Mouse (Mus musculus): ENCODE results near the gene Txndc12. TPM values are rescaled to one million over a fixed set of nuclear protein-coding genes. Genes with fewer than 3 reads are reported as not detected.

Txndc12 gene
- polyA plus RNA-seq, 1 experiment = 25.3 TPM

DNA sequence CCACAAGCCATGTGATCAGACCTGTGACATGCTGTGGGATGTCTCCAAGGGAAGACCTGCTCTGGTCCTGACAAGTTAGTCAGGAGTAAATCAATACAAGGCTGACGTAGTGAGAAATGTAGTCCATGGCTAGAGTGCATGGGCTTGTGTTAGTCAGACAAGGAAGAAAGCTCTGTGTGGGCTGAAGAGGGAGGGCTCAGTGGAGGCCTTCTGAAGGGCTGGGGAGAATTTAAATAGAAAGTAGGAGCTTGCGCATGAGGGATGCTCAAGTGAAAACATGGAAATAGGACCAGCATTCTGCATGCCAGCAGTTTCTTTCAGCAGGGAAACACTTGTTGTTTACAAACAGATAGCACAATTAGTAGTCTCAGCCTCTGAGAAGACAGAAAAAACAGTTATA is 30.9 kb upstream of the Txndc12 start:
- Histone ChIP-seq H3K27ac (ENCODE audit: insufficient read depth, low read depth, low read length) (no peak overlapping the region), H3K27me3 (replicated peaks; ENCODE audit: control insufficient read depth, insufficient read depth, low read length) (no peaks in the 10 kb centered on the region), H3K4me1 (ENCODE audit: control insufficient read depth, insufficient read depth, low read length) (no peaks in the 10 kb centered on the region), H3K4me3 (ENCODE audit: insufficient read depth, low read depth, low read length) (no peak overlapping the region), H3K36me3 (ENCODE audit: control insufficient read depth, insufficient read depth, low read length) (no peaks in the 10 kb centered on the region)
- TF ChIP-seq POLR2A (IDR thresholded peaks at IDR 0.05; ENCODE audit: low read depth, low read length) (no peak), CTCF (conservative IDR thresholded peaks at IDR 0.05; ENCODE audit: insufficient read depth, insufficient read length, low read depth, low read length) (no peak)
- no peak for DNase-seq
- 90% methylated on average over 2 of the region's 2 CpGs for WGBS

DNA sequence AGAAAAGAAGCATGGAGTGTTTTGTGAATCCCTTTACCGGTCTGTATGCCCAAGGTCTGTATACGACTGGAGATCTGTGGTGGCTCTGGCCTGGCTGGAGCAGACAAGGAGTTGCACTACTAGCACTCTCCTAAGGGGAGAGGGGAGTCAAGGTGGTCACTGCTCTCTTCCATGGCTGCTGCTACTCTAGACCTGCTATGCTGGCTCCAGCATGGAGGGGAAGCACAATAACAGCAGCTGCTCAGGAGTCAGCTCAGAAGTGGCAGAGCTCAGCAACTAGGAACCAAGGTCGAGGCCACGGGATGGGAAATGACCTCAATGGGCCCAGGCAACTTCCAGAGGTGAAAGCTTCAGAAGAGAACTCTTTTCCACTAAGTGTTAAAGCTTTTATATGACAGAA is 23.3 kb upstream of the Txndc12 start:
- Histone ChIP-seq H3K27me3 (replicated peaks; ENCODE audit: control insufficient read depth, insufficient read depth, low read length) (no peaks in the 10 kb centered on the region), H3K4me1 (ENCODE audit: control insufficient read depth, insufficient read depth, low read length) (no peaks in the 10 kb centered on the region), H3K36me3 (ENCODE audit: control insufficient read depth, insufficient read depth, low read length) (no peaks in the 10 kb centered on the region; the same call in 1 of the 2 replicates), H3K27ac (ENCODE audit: insufficient read depth, low read depth, low read length) (no peak overlapping the region), H3K4me3 (ENCODE audit: insufficient read depth, low read depth, low read length) (no peak overlapping the region)
- DNase-seq = no peak
- TF ChIP-seq POLR2A (IDR thresholded peaks at IDR 0.05; ENCODE audit: low read depth, low read length) (no peak), CTCF (conservative IDR thresholded peaks at IDR 0.05; ENCODE audit: insufficient read depth, insufficient read length, low read depth, low read length) (no peak)
- 64% methylated on average over 4 of the region's 4 CpGs for WGBS

DNA sequence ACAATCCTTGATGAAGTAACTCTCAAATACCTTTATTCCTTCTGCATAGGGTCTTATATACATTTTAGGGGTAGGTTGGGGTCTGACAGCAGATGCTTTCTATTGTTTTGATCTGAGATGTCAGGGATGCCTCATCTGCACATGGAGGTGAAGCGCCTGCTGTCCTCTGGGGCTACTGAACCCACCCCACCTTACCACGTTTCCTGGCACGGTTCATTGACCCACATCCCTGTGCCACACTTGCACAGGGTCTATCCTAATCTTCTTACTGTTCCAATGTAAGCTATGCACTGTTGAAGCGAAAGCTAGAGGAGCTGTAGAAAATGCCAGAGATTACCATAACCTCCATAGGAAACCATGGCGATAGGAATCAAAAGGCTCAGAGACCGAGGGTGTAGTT is 22.9 kb upstream of the Txndc12 start:
- H3K36me3 ChIP-seq (ENCODE audit: control insufficient read depth, insufficient read depth, low read length) = no peaks in the 10 kb centered on the region; the same call in 1 of the 2 replicates
- 63% methylated on average over 6 of the region's 6 CpGs for WGBS
- TF ChIP-seq CTCF (conservative IDR thresholded peaks at IDR 0.05; ENCODE audit: insufficient read depth, insufficient read length, low read depth, low read length) (no peak), POLR2A (IDR thresholded peaks at IDR 0.05; ENCODE audit: low read depth, low read length) (no peak)
- no peaks in the 10 kb centered on the region for H3K4me1 ChIP-seq (ENCODE audit: control insufficient read depth, insufficient read depth, low read length)
- no peak overlapping the region for H3K4me3 ChIP-seq (ENCODE audit: insufficient read depth, low read depth, low read length)
- no peak for DNase-seq
- no peak overlapping the region for H3K27ac ChIP-seq (ENCODE audit: insufficient read depth, low read depth, low read length)
- H3K27me3 ChIP-seq (replicated peaks; ENCODE audit: control insufficient read depth, insufficient read depth, low read length) = no peaks in the 10 kb centered on the region

DNA sequence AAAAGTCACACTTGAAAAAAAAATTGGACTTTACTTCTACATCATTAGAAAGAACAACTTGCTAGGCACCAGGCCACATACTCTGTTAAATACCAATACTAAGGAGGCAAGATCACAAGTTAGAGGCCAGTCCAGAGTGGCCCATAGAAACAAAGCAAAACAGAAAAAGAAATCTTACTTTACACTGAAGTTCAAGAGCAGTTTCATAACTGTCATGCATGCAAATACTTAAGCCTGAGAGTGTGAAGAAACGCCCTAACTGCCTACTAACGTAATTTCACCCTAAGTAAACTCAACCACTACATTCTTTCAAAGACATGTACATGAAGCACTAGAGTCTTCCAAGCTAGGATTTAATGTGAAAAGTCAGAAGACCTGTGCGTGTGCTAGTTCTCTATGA is 8.7 kb upstream of the Txndc12 start:
- WGBS = 89% methylated on average over 3 of the region's 3 CpGs
- no peak for DNase-seq
- Histone ChIP-seq H3K4me1 (ENCODE audit: control insufficient read depth, insufficient read depth, low read length) (no peaks in the 10 kb centered on the region), H3K4me3 (ENCODE audit: insufficient read depth, low read depth, low read length) (no peak overlapping the region), H3K27me3 (replicated peaks; ENCODE audit: control insufficient read depth, insufficient read depth, low read length) (no peaks in the 10 kb centered on the region), H3K36me3 (ENCODE audit: control insufficient read depth, insufficient read depth, low read length) (peaks cover 8% of the 10 kb centered on the region), H3K27ac (ENCODE audit: insufficient read depth, low read depth, low read length) (no peak overlapping the region)
- no peak for TF ChIP-seq POLR2A (IDR thresholded peaks at IDR 0.05; ENCODE audit: low read depth, low read length)
- TF ChIP-seq CTCF (conservative IDR thresholded peaks at IDR 0.05; ENCODE audit: insufficient read depth, insufficient read length, low read depth, low read length) = no peak

DNA sequence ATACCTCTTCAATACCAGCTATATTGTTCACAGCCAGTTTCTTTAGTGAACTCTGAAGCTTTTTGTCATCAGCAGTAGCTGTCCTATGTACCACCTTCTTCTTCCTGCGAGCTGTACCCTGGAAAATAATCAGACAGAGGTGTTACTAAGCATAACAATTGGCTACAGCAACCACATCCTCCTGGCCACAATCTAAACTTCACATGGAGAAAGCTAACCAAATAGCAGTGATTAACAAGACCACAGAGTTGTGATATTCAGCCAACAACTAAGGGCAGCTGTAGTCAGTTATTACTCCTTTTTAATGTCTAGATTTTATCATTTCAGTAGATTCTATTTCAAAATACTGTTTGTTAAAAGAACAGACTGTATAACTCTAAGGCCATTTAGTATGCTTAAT is 8.3 kb upstream of the Txndc12 start:
- no peak overlapping the region for H3K27ac ChIP-seq (ENCODE audit: insufficient read depth, low read depth, low read length)
- H3K4me1 ChIP-seq (ENCODE audit: control insufficient read depth, insufficient read depth, low read length) = no peaks in the 10 kb centered on the region
- H3K4me3 ChIP-seq (ENCODE audit: insufficient read depth, low read depth, low read length) = no peak overlapping the region
- no peak for TF ChIP-seq CTCF (conservative IDR thresholded peaks at IDR 0.05; ENCODE audit: insufficient read depth, insufficient read length, low read depth, low read length)
- no peak for TF ChIP-seq POLR2A (IDR thresholded peaks at IDR 0.05; ENCODE audit: low read depth, low read length)
- H3K27me3 ChIP-seq (replicated peaks; ENCODE audit: control insufficient read depth, insufficient read depth, low read length) = no peaks in the 10 kb centered on the region
- peaks cover 6% of the 10 kb centered on the region for H3K36me3 ChIP-seq (ENCODE audit: control insufficient read depth, insufficient read depth, low read length)
- 90% methylated on average over 1 of the region's 1 CpGs for WGBS
- no peak for DNase-seq

DNA sequence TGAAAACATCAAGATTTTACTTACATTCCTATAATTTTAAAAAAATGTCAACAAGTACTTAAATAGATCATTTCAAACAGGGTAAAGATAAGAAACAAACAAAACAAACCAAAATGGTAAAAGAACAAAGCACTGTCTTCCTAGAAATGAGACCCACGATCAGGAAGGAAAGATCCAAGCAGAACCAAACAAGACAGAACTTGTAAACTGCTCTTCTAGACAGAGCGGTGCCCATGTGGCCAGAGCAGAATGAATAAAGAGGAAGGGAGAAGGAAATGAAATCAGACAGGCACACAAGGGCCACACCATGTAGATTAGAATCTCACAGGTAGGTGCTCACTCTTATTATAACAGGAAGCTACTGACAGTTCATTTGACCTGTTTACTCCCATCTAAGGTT is 7.8 kb upstream of the Txndc12 start:
- WGBS = 76% methylated on average over 2 of the region's 2 CpGs
- no peak for DNase-seq
- TF ChIP-seq POLR2A (IDR thresholded peaks at IDR 0.05; ENCODE audit: low read depth, low read length) (no peak), CTCF (conservative IDR thresholded peaks at IDR 0.05; ENCODE audit: insufficient read depth, insufficient read length, low read depth, low read length) (no peak)
- peaks cover under 1% of the 10 kb centered on the region; the same call in 1 of the 2 replicates for H3K4me1 ChIP-seq (ENCODE audit: control insufficient read depth, insufficient read depth, low read length)
- H3K36me3 ChIP-seq (ENCODE audit: control insufficient read depth, insufficient read depth, low read length) = peaks cover 6% of the 10 kb centered on the region
- no peak overlapping the region for H3K4me3 ChIP-seq (ENCODE audit: insufficient read depth, low read depth, low read length)
- no peak overlapping the region for H3K27ac ChIP-seq (ENCODE audit: insufficient read depth, low read depth, low read length)
- no peaks in the 10 kb centered on the region for H3K27me3 ChIP-seq (replicated peaks; ENCODE audit: control insufficient read depth, insufficient read depth, low read length)

DNA sequence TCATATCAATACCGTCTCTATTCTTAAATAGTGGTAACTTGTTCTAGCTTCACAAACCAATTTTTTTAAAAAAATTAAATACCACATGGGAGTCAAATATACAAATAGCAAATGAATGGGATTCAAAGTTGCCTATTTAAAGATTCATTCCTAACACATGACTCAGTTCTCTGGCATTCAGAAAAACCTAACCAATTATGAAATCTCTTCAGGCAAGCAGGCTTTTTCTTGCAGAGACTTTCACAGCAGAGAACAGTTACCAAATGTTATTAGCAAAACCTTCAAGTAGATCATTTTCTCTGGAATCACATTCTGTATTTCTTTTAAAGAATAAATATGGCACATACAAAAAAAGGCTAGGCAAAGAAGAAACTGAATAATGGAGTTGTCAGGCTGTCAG is 3.7 kb upstream of the Txndc12 start:
- H3K36me3 ChIP-seq (ENCODE audit: control insufficient read depth, insufficient read depth, low read length) = peaks cover 5% of the 10 kb centered on the region
- peaks cover 7% of the 10 kb centered on the region; the same call in 1 of the 2 replicates for H3K4me1 ChIP-seq (ENCODE audit: control insufficient read depth, insufficient read depth, low read length)
- no peaks in the 10 kb centered on the region for H3K27me3 ChIP-seq (replicated peaks; ENCODE audit: control insufficient read depth, insufficient read depth, low read length)
- TF ChIP-seq CTCF (conservative IDR thresholded peaks at IDR 0.05; ENCODE audit: insufficient read depth, insufficient read length, low read depth, low read length) (no peak), POLR2A (IDR thresholded peaks at IDR 0.05; ENCODE audit: low read depth, low read length) (no peak)
- no peak for DNase-seq
- no peak overlapping the region for H3K27ac ChIP-seq (ENCODE audit: insufficient read depth, low read depth, low read length)
- 73% methylated on average over 1 of the region's 1 CpGs for WGBS
- H3K4me3 ChIP-seq (ENCODE audit: insufficient read depth, low read depth, low read length) = no peak overlapping the region
